Mouse (Mus musculus): ENCODE measurements around the gene Lrrc36. TPM values are rescaled to one million over a fixed set of nuclear protein-coding genes. Genes with fewer than 3 reads are reported as not detected.
A peak's percentile ranks its signal among the peaks of the same experiment; 100 is the strongest.

Gene Lrrc36
- polyA plus RNA-seq, 1 experiment from 2014 or later, result 1.6 TPM

GRCm38 (mm10) chr8:105436218-105436617, 22.8 kb downstream of the Lrrc36 start:
- no peaks in the 10 kb centered on the region for H3K36me3 ChIP-seq (ENCODE audit: control insufficient read depth, insufficient read depth, low read length)
- H3K4me1 ChIP-seq (replicated peaks; ENCODE audit: control insufficient read depth, insufficient read depth, low read length), result peaks cover 9% of the 10 kb centered on the region; the same call in 1 of the 2 replicates
- no peak overlapping the region for H3K4me2 ChIP-seq (ENCODE audit: low read depth, low read length)
- 70% methylated on average over 5 of the region's 5 CpGs for WGBS
- H3K9me3 ChIP-seq (ENCODE audit: control insufficient read depth, low read length), result no peaks in the 10 kb centered on the region
- H3K4me3 ChIP-seq (ENCODE audit: low read length), result no peak overlapping the region
- no peak for ATAC-seq (ENCODE audit: low read depth)
- no peak overlapping the region for H3K27ac ChIP-seq (ENCODE audit: low read length)
- no peak overlapping the region for H3K9ac ChIP-seq (ENCODE audit: low read length)
- H3K27me3 ChIP-seq (ENCODE audit: control insufficient read depth, insufficient read depth, low read depth, low read length), result no peaks in the 10 kb centered on the region

GRCm38 (mm10) chr8:105437078-105437748, 23.8 kb downstream of the Lrrc36 start:
- ATAC-seq (ENCODE audit: low read depth), result no peak
- no peaks in the 10 kb centered on the region for H3K9me3 ChIP-seq (ENCODE audit: control insufficient read depth, low read length)
- no peak overlapping the region for H3K9ac ChIP-seq (ENCODE audit: low read length)
- H3K36me3 ChIP-seq (ENCODE audit: control insufficient read depth, insufficient read depth, low read length), result no peaks in the 10 kb centered on the region
- H3K4me3 ChIP-seq (ENCODE audit: low read length), result no peak overlapping the region
- WGBS, result 75% methylated on average over 5 of the region's 5 CpGs
- no peaks in the 10 kb centered on the region for H3K27me3 ChIP-seq (ENCODE audit: control insufficient read depth, insufficient read depth, low read depth, low read length)
- peaks cover 9% of the 10 kb centered on the region; the same call in 1 of the 2 replicates for H3K4me1 ChIP-seq (replicated peaks; ENCODE audit: control insufficient read depth, insufficient read depth, low read length)
- no peak overlapping the region for H3K4me2 ChIP-seq (ENCODE audit: low read depth, low read length)
- no peak overlapping the region for H3K27ac ChIP-seq (ENCODE audit: low read length)

- no peak overlapping the region for H3K9ac ChIP-seq (ENCODE audit: low read length)
- no peak for ATAC-seq (ENCODE audit: low read depth)
- H3K27ac ChIP-seq (ENCODE audit: low read length), result no peak overlapping the region
- H3K27me3 ChIP-seq (ENCODE audit: control insufficient read depth, insufficient read depth, low read depth, low read length), result no peaks in the 10 kb centered on the region
- no peaks in the 10 kb centered on the region for H3K36me3 ChIP-seq (ENCODE audit: control insufficient read depth, insufficient read depth, low read length)
- H3K4me2 ChIP-seq (ENCODE audit: low read depth, low read length), result no peak overlapping the region
- H3K4me3 ChIP-seq (ENCODE audit: low read length), result no peak overlapping the region
- H3K4me1 ChIP-seq (replicated peaks; ENCODE audit: control insufficient read depth, insufficient read depth, low read length), result no peaks in the 10 kb centered on the region
- H3K9me3 ChIP-seq (ENCODE audit: control insufficient read depth, low read length), result no peaks in the 10 kb centered on the region
- 40% methylated on average over 5 of the region's 5 CpGs for WGBS
Observed at GRCm38 (mm10) chr8:105438865-105439264, 25.5 kb downstream of the Lrrc36 start.

- Histone ChIP-seq H3K9me3 (ENCODE audit: control insufficient read depth, low read length) (no peaks in the 10 kb centered on the region), H3K4me1 (replicated peaks; ENCODE audit: control insufficient read depth, insufficient read depth, low read length) (no peaks in the 10 kb centered on the region), H3K27me3 (ENCODE audit: control insufficient read depth, insufficient read depth, low read depth, low read length) (no peaks in the 10 kb centered on the region), H3K4me2 (ENCODE audit: low read depth, low read length) (no peak overlapping the region), H3K4me3 (ENCODE audit: low read length) (no peak overlapping the region), H3K36me3 (ENCODE audit: control insufficient read depth, insufficient read depth, low read length) (no peaks in the 10 kb centered on the region), H3K9ac (ENCODE audit: low read length) (no peak overlapping the region), H3K27ac (ENCODE audit: low read length) (no peak overlapping the region)
- 3% methylated on average over 6 of the region's 6 CpGs for WGBS
- ATAC-seq (ENCODE audit: low read depth), result peak; percentile 20; the same call in 1 of the 2 replicates
Observed at GRCm38 (mm10) chr8:105441433-105441832, 28.1 kb downstream of the Lrrc36 start.

- no peak overlapping the region for H3K9ac ChIP-seq (ENCODE audit: low read length)
- no peaks in the 10 kb centered on the region for H3K9me3 ChIP-seq (ENCODE audit: control insufficient read depth, low read length)
- H3K36me3 ChIP-seq (ENCODE audit: control insufficient read depth, insufficient read depth, low read length), result no peaks in the 10 kb centered on the region
- H3K27me3 ChIP-seq (ENCODE audit: control insufficient read depth, insufficient read depth, low read depth, low read length), result no peaks in the 10 kb centered on the region
- 80% methylated on average over 5 of the region's 5 CpGs for WGBS
- H3K27ac ChIP-seq (ENCODE audit: low read length), result no peak overlapping the region
- no peak for ATAC-seq (ENCODE audit: low read depth)
- H3K4me1 ChIP-seq (replicated peaks; ENCODE audit: control insufficient read depth, insufficient read depth, low read length), result no peaks in the 10 kb centered on the region
- no peak overlapping the region for H3K4me3 ChIP-seq (ENCODE audit: low read length)
- no peak overlapping the region for H3K4me2 ChIP-seq (ENCODE audit: low read depth, low read length)
Observed at GRCm38 (mm10) chr8:105442661-105443060, 29.3 kb downstream of the Lrrc36 start.

DNA sequence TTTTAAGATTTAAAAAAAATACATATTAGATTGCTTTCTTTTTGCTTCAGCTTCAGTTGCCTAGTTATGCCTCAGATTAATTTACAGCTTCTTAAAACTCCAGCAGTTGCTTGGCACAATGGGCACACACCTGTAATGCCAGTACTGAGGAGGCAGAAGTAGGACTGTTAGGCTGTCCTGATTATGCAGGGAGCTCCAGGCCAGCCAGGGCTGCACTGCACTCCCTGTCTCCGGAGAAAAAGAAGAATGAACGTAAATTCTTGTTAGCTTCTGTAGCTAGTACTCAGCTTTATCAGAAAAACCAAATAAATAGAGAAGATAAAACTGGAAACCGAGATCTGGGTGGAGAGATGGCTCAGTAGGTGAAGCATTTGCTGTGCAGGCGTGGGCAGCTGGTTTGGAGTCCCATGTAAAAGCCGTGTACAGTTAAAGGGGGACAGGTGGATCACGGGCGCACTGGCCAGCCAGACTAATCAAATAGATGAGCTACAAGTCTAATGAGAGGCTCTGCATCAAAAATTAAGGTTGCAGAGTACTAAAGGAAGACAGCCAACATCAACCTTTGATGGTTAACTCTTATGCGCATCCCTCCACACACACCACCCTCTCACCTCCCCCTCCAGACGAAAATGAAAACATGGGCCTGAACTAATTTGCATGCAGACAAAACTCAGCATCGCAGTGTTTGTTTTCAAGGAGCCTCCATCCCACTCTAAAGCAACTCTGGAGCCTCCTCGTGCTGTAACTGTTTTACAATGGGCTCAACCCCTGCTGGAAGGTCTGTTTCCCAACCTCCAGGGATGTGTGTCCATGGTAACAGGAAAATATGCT, 32.1 kb downstream of the Lrrc36 start:
- no peak overlapping the region for H3K4me2 ChIP-seq (ENCODE audit: low read depth, low read length)
- no peaks in the 10 kb centered on the region for H3K9me3 ChIP-seq (ENCODE audit: control insufficient read depth, low read length)
- H3K27me3 ChIP-seq (ENCODE audit: control insufficient read depth, insufficient read depth, low read depth, low read length), result no peaks in the 10 kb centered on the region
- H3K36me3 ChIP-seq (ENCODE audit: control insufficient read depth, insufficient read depth, low read length), result no peaks in the 10 kb centered on the region
- 35% methylated on average over 11 of the region's 11 CpGs for WGBS
- H3K4me3 ChIP-seq (ENCODE audit: low read length), result no peak overlapping the region
- no peak for ATAC-seq (ENCODE audit: low read depth)
- H3K9ac ChIP-seq (ENCODE audit: low read length), result no peak overlapping the region
- H3K27ac ChIP-seq (ENCODE audit: low read length), result no peak overlapping the region
- H3K4me1 ChIP-seq (replicated peaks; ENCODE audit: control insufficient read depth, insufficient read depth, low read length), result no peaks in the 10 kb centered on the region

DNA sequence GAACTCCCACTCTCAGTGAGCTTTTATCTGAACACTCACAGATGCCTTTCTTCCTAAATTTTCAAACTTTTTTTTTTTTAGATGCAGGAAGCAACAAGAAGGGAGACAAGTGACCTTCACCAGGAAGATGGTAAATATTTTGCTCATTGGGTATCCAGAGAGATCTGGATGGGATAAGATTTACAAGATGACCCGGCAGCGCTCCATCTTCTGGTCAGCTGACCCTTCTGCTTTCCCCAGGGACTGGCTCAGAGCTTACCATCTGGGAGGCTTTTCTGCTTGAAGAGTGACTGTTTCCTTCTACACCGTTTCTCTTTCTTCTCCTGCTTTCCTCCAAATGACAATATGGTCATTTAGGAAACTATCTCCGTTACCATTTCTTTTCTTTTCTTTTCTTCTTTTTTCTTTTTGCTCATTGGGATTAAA, 32.8 kb downstream of the Lrrc36 start:
- Histone ChIP-seq H3K9ac (ENCODE audit: low read length) (no peak overlapping the region), H3K4me1 (replicated peaks; ENCODE audit: control insufficient read depth, insufficient read depth, low read length) (no peaks in the 10 kb centered on the region), H3K36me3 (ENCODE audit: control insufficient read depth, insufficient read depth, low read length) (no peaks in the 10 kb centered on the region), H3K27ac (ENCODE audit: low read length) (no peak overlapping the region), H3K27me3 (ENCODE audit: control insufficient read depth, insufficient read depth, low read depth, low read length) (no peaks in the 10 kb centered on the region), H3K4me2 (ENCODE audit: low read depth, low read length) (no peak overlapping the region), H3K9me3 (ENCODE audit: control insufficient read depth, low read length) (no peaks in the 10 kb centered on the region), H3K4me3 (ENCODE audit: low read length) (no peak overlapping the region)
- WGBS, result 44% methylated on average over 4 of the region's 4 CpGs
- no peak for ATAC-seq (ENCODE audit: low read depth)

GRCm38 (mm10) chr8:105448188-105448587, 34.8 kb downstream of the Lrrc36 start:
- no peaks in the 10 kb centered on the region for H3K36me3 ChIP-seq (ENCODE audit: control insufficient read depth, insufficient read depth, low read length)

GRCm38 (mm10) chr8:105448596-105448995, 35.2 kb downstream of the Lrrc36 start:
- ATAC-seq (ENCODE audit: low read depth), result no peak
- Histone ChIP-seq H3K27ac (ENCODE audit: low read length) (no peak overlapping the region), H3K36me3 (ENCODE audit: control insufficient read depth, insufficient read depth, low read length) (no peaks in the 10 kb centered on the region), H3K9me3 (ENCODE audit: control insufficient read depth, low read length) (no peaks in the 10 kb centered on the region), H3K27me3 (ENCODE audit: control insufficient read depth, insufficient read depth, low read depth, low read length) (no peaks in the 10 kb centered on the region), H3K4me3 (ENCODE audit: low read length) (no peak overlapping the region), H3K4me2 (ENCODE audit: low read depth, low read length) (no peak overlapping the region), H3K4me1 (replicated peaks; ENCODE audit: control insufficient read depth, insufficient read depth, low read length) (peaks cover under 1% of the 10 kb centered on the region; the same call in 1 of the 2 replicates), H3K9ac (ENCODE audit: low read length) (no peak overlapping the region)
- 80% methylated on average over 5 of the region's 5 CpGs for WGBS

More at GRCm38 (mm10) chr8:105448188-105448587, 34.8 kb downstream of the Lrrc36 start:
- no peak overlapping the region for H3K4me3 ChIP-seq (ENCODE audit: low read length)
- no peaks in the 10 kb centered on the region for H3K9me3 ChIP-seq (ENCODE audit: control insufficient read depth, low read length)
- no peak overlapping the region for H3K9ac ChIP-seq (ENCODE audit: low read length)
- 83% methylated on average over 3 of the region's 3 CpGs for WGBS
- H3K27ac ChIP-seq (ENCODE audit: low read length), result no peak overlapping the region
- no peak overlapping the region for H3K4me2 ChIP-seq (ENCODE audit: low read depth, low read length)
- H3K4me1 ChIP-seq (replicated peaks; ENCODE audit: control insufficient read depth, insufficient read depth, low read length), result no peaks in the 10 kb centered on the region
- H3K27me3 ChIP-seq (ENCODE audit: control insufficient read depth, insufficient read depth, low read depth, low read length), result no peaks in the 10 kb centered on the region
- ATAC-seq (ENCODE audit: low read depth), result no peak

Data from lung, embryonic 16.5 days (tissue).